Mouse (Mus musculus) brain, embryonic 14.5 days (tissue): ENCODE results near the gene Mypn.

Source experiments
- CTCF ChIP-seq: fragments of 200-500 bp; IDR thresholded peaks from 2 replicates; pipeline ENCODE4 v1.5.1; 2012; ENCODE audit warnings: inconsistent platforms, mild to moderate bottlenecking, moderate library complexity, borderline replicate concordance; ENCODE audit not compliant: insufficient read depth, insufficient read length; ENCODE audit errors: extremely low read depth
- POLR2A ChIP-seq: fragments of 200-500 bp; IDR thresholded peaks from 2 replicates; pipeline ENCODE4 v1.6.1; 2012; ENCODE audit warnings: mild to moderate bottlenecking, inconsistent platforms, borderline replicate concordance; ENCODE audit not compliant: poor library complexity, insufficient read depth, insufficient read length, severe bottlenecking; ENCODE audit errors: extremely low read depth

- TF ChIP-seq POLR2A (no peak), CTCF (no peak)
Measured at GRCm38 (mm10) chr10:63192276-63192675, 11.5 kb downstream of the Mypn start.
